Mouse (Mus musculus): ENCODE data around the gene Mettl6.

DNA sequence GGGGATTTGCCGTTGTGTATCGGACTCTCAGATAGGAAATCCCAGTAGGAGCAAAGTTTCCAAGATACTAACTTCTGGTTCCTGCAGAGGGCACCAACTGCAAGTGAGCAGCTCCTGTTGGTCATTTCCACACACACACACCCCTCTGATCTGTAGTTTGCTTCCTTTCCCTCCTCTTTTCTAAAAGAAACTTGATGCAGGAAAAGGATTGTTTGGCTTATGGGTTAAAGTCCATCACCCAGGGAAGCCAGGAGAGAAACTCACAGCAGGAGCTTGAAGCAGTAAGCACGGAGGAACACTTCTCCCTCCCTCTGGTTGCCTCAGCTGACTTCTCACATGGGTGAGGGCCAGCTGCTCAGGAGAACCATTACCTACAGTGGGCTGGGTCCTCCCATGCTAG, 24.3 kb upstream of the Mettl6 start:
- TF ChIP-seq CTCF (conservative IDR thresholded peaks at IDR 0.05; ENCODE audit: low read length) (no peak), NANOG (IDR thresholded peaks at IDR 0.05; ENCODE audit: borderline replicate concordance, low read length) (no peak)

Data from E14TG2a.4 (cell line).